Mouse (Mus musculus): Measurements from ENCODE around the gene Mak.

DNA sequence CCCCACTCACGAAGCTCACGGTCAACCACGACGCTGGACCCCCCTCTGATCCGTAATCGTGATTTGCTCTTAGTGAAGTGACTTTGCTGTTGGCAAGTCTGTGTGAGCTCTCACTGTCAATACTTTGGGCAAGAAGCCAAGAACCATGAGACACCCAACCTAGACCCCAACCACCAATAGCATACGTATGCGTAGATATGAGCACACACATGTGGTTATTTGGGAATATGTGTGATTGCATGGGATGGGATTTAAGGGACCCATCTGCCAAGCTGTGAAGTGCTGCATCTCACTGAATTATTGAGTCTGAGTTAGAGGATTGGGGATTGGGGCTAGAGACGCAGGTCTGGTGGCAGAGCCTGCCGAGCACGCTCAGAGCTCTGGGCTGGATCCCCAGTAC lies 7.9 kb downstream of the Mak start:
- TF ChIP-seq CTCF (IDR thresholded peaks at IDR 0.05; ENCODE audit: low read depth, low read length) (no peak), GATA1 (IDR thresholded peaks at IDR 0.05; ENCODE audit: borderline replicate concordance, low read length) (no peak)

All from G1E (cell line).